Comparison of ENCODE assay signal across 8 mouse cellular contexts in the genomic region with DNA sequence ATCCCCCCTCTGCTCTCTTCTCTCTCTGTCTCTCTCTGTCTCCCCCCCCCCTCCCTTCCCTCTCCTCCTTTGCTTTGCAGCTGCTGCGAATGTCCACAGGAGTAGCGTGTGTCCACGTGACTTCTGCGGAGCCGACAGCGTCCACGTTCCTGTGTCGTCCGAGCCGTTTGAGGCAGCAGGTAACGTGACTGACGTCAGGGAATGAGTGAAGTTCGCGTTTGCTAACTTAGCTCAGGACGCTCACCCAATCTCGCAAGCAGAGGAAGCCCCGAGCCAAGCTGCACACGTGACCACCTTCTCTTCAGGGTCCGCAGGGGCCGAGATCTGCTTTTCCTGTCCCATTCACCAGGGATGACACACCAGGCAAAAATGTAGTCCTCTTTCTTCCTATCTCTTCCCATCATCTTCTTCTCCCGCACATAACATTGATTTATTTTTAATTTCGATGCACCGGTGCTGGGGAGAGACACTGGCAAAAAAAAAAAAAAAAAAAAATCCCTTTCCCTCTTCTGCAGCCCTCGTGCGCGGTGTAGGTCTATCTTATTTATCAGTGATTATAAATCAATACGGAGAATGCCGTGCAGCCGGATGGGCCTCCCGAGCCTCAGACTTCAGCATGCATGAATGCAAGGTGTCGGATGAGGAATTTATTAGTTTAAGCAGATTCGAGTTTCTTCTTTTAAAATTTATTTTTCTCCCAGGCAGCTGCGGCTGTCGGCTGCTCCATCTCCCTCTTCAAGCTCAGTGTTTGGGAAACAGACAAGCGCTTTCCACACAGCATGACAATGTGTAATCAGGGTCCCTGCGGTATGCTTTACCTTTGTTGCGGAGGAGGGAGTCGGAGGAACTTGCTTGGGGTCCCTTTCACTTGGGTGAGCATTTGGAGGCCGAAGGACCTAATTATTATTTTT.
DNase-seq lines count a peak whose midpoint lies in the region; ATAC-seq and TF ChIP-seq lines count a peak whose summit lies in the region.

No protein-coding gene starts in this region.

- H3K4me1 ChIP-seq in kidney, embryonic 14.5 days (ENCODE audit: control insufficient read depth, insufficient read depth, low read length), result peaks cover 5% of the 10 kb centered on the region; the same call in 1 of the 2 replicates
- peaks cover 7% of the 10 kb centered on the region; the same call in 1 of the 2 replicates for H3K4me1 ChIP-seq in hindbrain, postnatal 0 days (ENCODE audit: insufficient read depth, low read length)
- peaks cover 26% of the 10 kb centered on the region for H3K4me1 ChIP-seq in midbrain, embryonic 16.5 days (ENCODE audit: control insufficient read depth, insufficient read depth, low read length)

- DNase-seq in kidney, postnatal 25 days, result no peak
- peak; percentile 83 for DNase-seq in ES-CJ7 (ENCODE audit: low read depth, low spot score)
- DNase-seq in embryo, embryonic 11.5 days (ENCODE audit: low read depth, low spot score), result peak; percentile 30
- DNase-seq in hindbrain, postnatal 0 days (ENCODE audit: low spot score), result peak; percentile 63
- DNase-seq in thymus, postnatal 36 days, result no peak
- no peak for DNase-seq in spleen, postnatal 10 days (ENCODE audit: low spot score in 2 of 2)

- H3K4me3 ChIP-seq in kidney, embryonic 14.5 days (ENCODE audit: low read length), result peak overlapping the region; percentile 43
- H3K4me3 ChIP-seq in hindbrain, postnatal 0 days (ENCODE audit: low read length), result peak overlapping the region; percentile 29
- peak overlapping the region; percentile 40 for H3K4me3 ChIP-seq in midbrain, embryonic 16.5 days (ENCODE audit: low read depth, low read length)

- H3K27ac ChIP-seq in kidney, embryonic 14.5 days (ENCODE audit: low read depth, low read length), result no peak overlapping the region
- peak overlapping the region; percentile 1; the same call in 1 of the 2 replicates for H3K27ac ChIP-seq in hindbrain, postnatal 0 days
- peak overlapping the region; percentile 80 for H3K27ac ChIP-seq in midbrain, embryonic 16.5 days (ENCODE audit: low read length)

- peak overlapping the region; percentile 74 for H3K4me2 ChIP-seq in kidney, embryonic 14.5 days (replicated peaks; ENCODE audit: low read depth, low read length)
- H3K4me2 ChIP-seq in hindbrain, postnatal 0 days (ENCODE audit: low read depth, low read length), result peak overlapping the region; percentile 64
- H3K4me2 ChIP-seq in midbrain, embryonic 16.5 days (ENCODE audit: low read length), result peak overlapping the region; percentile 83

- peak overlapping the region; percentile 18; the same call in 1 of the 2 replicates for H3K9ac ChIP-seq in kidney, embryonic 14.5 days (ENCODE audit: low read depth, low read length)
- H3K9ac ChIP-seq in hindbrain, postnatal 0 days (replicated peaks; ENCODE audit: low read length), result peak overlapping the region; percentile 30
- H3K9ac ChIP-seq in midbrain, embryonic 16.5 days (ENCODE audit: low read depth, low read length), result peak overlapping the region; percentile 62

- whole genome bisulfite sequencing in kidney, embryonic 14.5 days, result under 1% methylated on average over 39 of the region's 39 CpGs
- under 1% methylated on average over 39 of the region's 39 CpGs for WGBS in hindbrain, postnatal 0 days
- under 1% methylated on average over 39 of the region's 39 CpGs for WGBS in midbrain, embryonic 16.5 days

- no peak for TF ChIP-seq CTCF in hindbrain, postnatal 0 days (IDR thresholded peaks at IDR 0.05; ENCODE audit: low read depth)

- ATAC-seq in kidney, embryonic 14.5 days (ENCODE audit: low FRiP score, low TSS enrichment), result peak; percentile 55; the same call in 1 of the 2 replicates
- peak; percentile 70 for ATAC-seq in hindbrain, postnatal 0 days
- peak; percentile 66 for ATAC-seq in midbrain, embryonic 16.5 days

- peaks cover 24% of the 10 kb centered on the region for H3K27me3 ChIP-seq in kidney, embryonic 14.5 days (ENCODE audit: control insufficient read depth, insufficient read depth, low read length)
- H3K27me3 ChIP-seq in hindbrain, postnatal 0 days (ENCODE audit: insufficient read depth, low read length), result no peaks in the 10 kb centered on the region
- no peaks in the 10 kb centered on the region for H3K27me3 ChIP-seq in midbrain, embryonic 16.5 days (ENCODE audit: control insufficient read depth, insufficient read depth, low read depth, low read length)

- no peaks in the 10 kb centered on the region for H3K9me3 ChIP-seq in kidney, embryonic 14.5 days (ENCODE audit: control insufficient read depth, low read length)
- no peaks in the 10 kb centered on the region for H3K9me3 ChIP-seq in hindbrain, postnatal 0 days (ENCODE audit: low read length)
- no peaks in the 10 kb centered on the region for H3K9me3 ChIP-seq in midbrain, embryonic 16.5 days (replicated peaks; ENCODE audit: control insufficient read depth, low read length, poor library complexity, severe bottlenecking)

- no peaks in the 10 kb centered on the region for H3K36me3 ChIP-seq in kidney, embryonic 14.5 days (ENCODE audit: control insufficient read depth, insufficient read depth, low read length)
- no peaks in the 10 kb centered on the region for H3K36me3 ChIP-seq in hindbrain, postnatal 0 days (ENCODE audit: insufficient read depth, low read length)
- no peaks in the 10 kb centered on the region for H3K36me3 ChIP-seq in midbrain, embryonic 16.5 days (ENCODE audit: control insufficient read depth, insufficient read depth, low read length)

Comparison
In these comparisons a context has a peak if more than half of its experiments do, and no peak if none do; other contexts are left out.
1. DNase-seq: peak in ES-CJ7 (single experiment), embryo, embryonic 11.5 days (single experiment) and hindbrain, postnatal 0 days (single experiment); none in kidney, postnatal 25 days (0 of 2), thymus, postnatal 36 days (0 of 2) and spleen, postnatal 10 days (0 of 2).
2. Peak in every context shown above with its lines, with median percentiles within 50 percentile points of each other: ATAC-seq, H3K4me2 ChIP-seq, H3K4me3 ChIP-seq and H3K9ac ChIP-seq.